Mouse (Mus musculus) liver, embryonic 11.5 days (tissue): ENCODE data around the gene Styx. TPM values are rescaled to one million over a fixed set of nuclear protein-coding genes. Genes with fewer than 3 reads are reported as not detected.

Source experiments
- ATAC-seq: fragments of 200-750 bp; cut with Nextera tagmentation; replicated peaks from 2 replicates; pipeline ENCODE4 v1.8.0; 2017; ENCODE audit warnings: moderate number of reproducible peaks, mild to moderate bottlenecking, moderate TSS enrichment, moderate library complexity; ENCODE audit not compliant: low FRiP score
- DNase-seq: peaks from one replicate; pipeline ENCODE4 v3.0.0-alpha.2; 2017; ENCODE audit warnings: low spot score
- H3K27ac ChIP-seq: fragments of 300-500 bp; sonication (generic); 2 replicates; pipeline ENCODE4 v1.5.1; 2014; ENCODE audit warnings: mild to moderate bottlenecking, low read depth, low read length, control low read depth
- H3K27me3 ChIP-seq: fragments of 300-500 bp; sonication (generic); replicated peaks from 2 replicates; pipeline ENCODE4 v1.6.1; 2014; ENCODE audit warnings: low read length, mixed read lengths; ENCODE audit not compliant: control insufficient read depth, insufficient read depth
- H3K36me3 ChIP-seq: fragments of 300-500 bp; sonication (generic); 2 replicates; pipeline ENCODE4 v1.6.1; 2014; ENCODE audit warnings: mild to moderate bottlenecking, low read length, moderate library complexity, mixed read lengths; ENCODE audit not compliant: control insufficient read depth, insufficient read depth
- H3K4me1 ChIP-seq: fragments of 300-500 bp; sonication (generic); replicated peaks from 2 replicates; pipeline ENCODE4 v1.6.1; 2014; ENCODE audit warnings: low read length, mixed read lengths; ENCODE audit not compliant: control insufficient read depth, insufficient read depth
- H3K4me2 ChIP-seq: fragments of 300-500 bp; sonication (generic); 2 replicates; pipeline ENCODE4 v1.6.1; 2014; ENCODE audit warnings: mild to moderate bottlenecking, control low read depth, moderate library complexity
- H3K4me3 ChIP-seq: fragments of 300-500 bp; sonication (generic); 2 replicates; pipeline ENCODE4 v1.5.1; 2014; ENCODE audit warnings: low read depth, low read length, control low read depth
- H3K9ac ChIP-seq: fragments of 300-500 bp; sonication (generic); 2 replicates; pipeline ENCODE4 v1.6.1; 2014; ENCODE audit warnings: low read depth, low read length, control low read depth
- H3K9me3 ChIP-seq: fragments of 300-500 bp; sonication (generic); 2 replicates; pipeline ENCODE4 v1.6.1; 2016; ENCODE audit warnings: low read length, inconsistent platforms, mixed read lengths; ENCODE audit not compliant: control insufficient read depth
- WGBS: fragments of 180-500 bp; shearing (Covaris S2); extraction: QIAGEN DNeasy Blood & Tissue Kit; methylation state at CpG from one replicate; pipeline ENCODE4 v1.1.7; 2014; 5-methylcytosine and 5-hydroxymethylcytosine counted together
- polyA plus RNA-seq: library from polyadenylated mRNA; unstranded; fragments of >200 nt; fragmentation: Nextera tagmentation; extraction: Ambion mirVana; gene quantifications from 2 replicates; pipeline ENCODE4 v1.2.1, GENCODE M21; 2014

The Styx gene
- polyA plus RNA-seq, 1 experiment from 2014 or later: 40.1 TPM

GRCm38 (mm10) chr14:45441291-45441690 lies 90.4 kb downstream of the Styx start:
- Histone ChIP-seq H3K9me3 (no peaks in the 10 kb centered on the region), H3K27me3 (no peaks in the 10 kb centered on the region), H3K4me1 (peaks cover 3% of the 10 kb centered on the region; the same call in 1 of the 2 replicates), H3K36me3 (no peaks in the 10 kb centered on the region), H3K4me2 (no peak overlapping the region), H3K27ac (no peak overlapping the region), H3K4me3 (no peak overlapping the region), H3K9ac (no peak overlapping the region)
- ATAC-seq: no peak
- WGBS: 73% methylated on average over 6 of the region's 6 CpGs
- DNase-seq: no peak

- no peaks in the 10 kb centered on the region for H3K36me3 ChIP-seq
- no peaks in the 10 kb centered on the region for H3K9me3 ChIP-seq
- no peak overlapping the region for H3K4me3 ChIP-seq
- no peak for DNase-seq
- no peak for ATAC-seq
- H3K4me2 ChIP-seq: no peak overlapping the region
- no peak overlapping the region for H3K9ac ChIP-seq
- 51% methylated on average over 12 of the region's 12 CpGs for WGBS
- H3K27ac ChIP-seq: no peak overlapping the region
- H3K27me3 ChIP-seq: no peaks in the 10 kb centered on the region
- peaks cover 3% of the 10 kb centered on the region; the same call in 1 of the 2 replicates for H3K4me1 ChIP-seq
Observed at GRCm38 (mm10) chr14:45442781-45443560, 92.1 kb downstream of the Styx start.

- DNase-seq (no peak), ATAC-seq (no peak)
- H3K4me1 ChIP-seq: peaks cover 3% of the 10 kb centered on the region; the same call in 1 of the 2 replicates
- H3K9ac ChIP-seq: no peak overlapping the region
- H3K27me3 ChIP-seq: no peaks in the 10 kb centered on the region
- H3K4me3 ChIP-seq: no peak overlapping the region
- H3K36me3 ChIP-seq: no peaks in the 10 kb centered on the region
- 57% methylated on average over 7 of the region's 7 CpGs for WGBS
- H3K4me2 ChIP-seq: no peak overlapping the region
- H3K27ac ChIP-seq: no peak overlapping the region
- no peaks in the 10 kb centered on the region for H3K9me3 ChIP-seq
Observed at GRCm38 (mm10) chr14:45444870-45445269, 94.0 kb downstream of the Styx start.

GRCm38 (mm10) chr14:45445445-45445844 lies 94.6 kb downstream of the Styx start:
- DNase-seq (no peak), ATAC-seq (peak; percentile 85)
- no peaks in the 10 kb centered on the region for H3K36me3 ChIP-seq
- WGBS: 53% methylated on average over 12 of the region's 12 CpGs
- H3K4me3 ChIP-seq: no peak overlapping the region
- H3K4me2 ChIP-seq: peak overlapping the region; percentile 20; the same call in 1 of the 2 replicates
- H3K9ac ChIP-seq: no peak overlapping the region
- peaks cover 3% of the 10 kb centered on the region; the same call in 1 of the 2 replicates for H3K4me1 ChIP-seq
- no peaks in the 10 kb centered on the region for H3K27me3 ChIP-seq
- no peaks in the 10 kb centered on the region for H3K9me3 ChIP-seq
- no peak overlapping the region for H3K27ac ChIP-seq

GRCm38 (mm10) chr14:45446777-45447176 lies 95.9 kb downstream of the Styx start:
- Histone ChIP-seq H3K4me2 (no peak overlapping the region), H3K27ac (no peak overlapping the region), H3K27me3 (no peaks in the 10 kb centered on the region), H3K4me3 (no peak overlapping the region), H3K9me3 (no peaks in the 10 kb centered on the region), H3K9ac (no peak overlapping the region), H3K36me3 (no peaks in the 10 kb centered on the region), H3K4me1 (peaks cover 7% of the 10 kb centered on the region)
- DNase-seq (no peak), ATAC-seq (no peak)
- WGBS: 77% methylated on average over 3 of the region's 3 CpGs

GRCm38 (mm10) chr14:45451090-45451489 lies 100.2 kb downstream of the Styx start:
- Histone ChIP-seq H3K9me3 (no peaks in the 10 kb centered on the region), H3K4me3 (no peak overlapping the region), H3K9ac (no peak overlapping the region), H3K27me3 (no peaks in the 10 kb centered on the region), H3K4me1 (peaks cover 24% of the 10 kb centered on the region), H3K36me3 (no peaks in the 10 kb centered on the region), H3K27ac (peak overlapping the region; percentile 11; the same call in 1 of the 2 replicates), H3K4me2 (no peak overlapping the region)
- 34% methylated on average over 2 of the region's 2 CpGs for WGBS
- peak; percentile 53; the same call in 1 of the 2 replicates for ATAC-seq
- no peak for DNase-seq

- H3K27ac ChIP-seq: peak overlapping the region; percentile 33; the same call in 1 of the 2 replicates
- no peaks in the 10 kb centered on the region for H3K36me3 ChIP-seq
- H3K27me3 ChIP-seq: no peaks in the 10 kb centered on the region
- no peak overlapping the region for H3K4me2 ChIP-seq
- H3K4me1 ChIP-seq: peaks cover 30% of the 10 kb centered on the region
- H3K4me3 ChIP-seq: no peak overlapping the region
- DNase-seq (no peak), ATAC-seq (no peak)
- 54% methylated on average over 4 of the region's 4 CpGs for WGBS
- no peaks in the 10 kb centered on the region for H3K9me3 ChIP-seq
- no peak overlapping the region for H3K9ac ChIP-seq
Observed at GRCm38 (mm10) chr14:45452148-45452547, 101.3 kb downstream of the Styx start.

GRCm38 (mm10) chr14:45452861-45453512 lies 102.1 kb downstream of the Styx start:
- Histone ChIP-seq H3K9ac (no peak overlapping the region), H3K36me3 (no peaks in the 10 kb centered on the region), H3K27ac (peak overlapping the region; percentile 54; the same call in 1 of the 2 replicates), H3K4me1 (peaks cover 31% of the 10 kb centered on the region), H3K27me3 (no peaks in the 10 kb centered on the region), H3K9me3 (no peaks in the 10 kb centered on the region), H3K4me3 (no peak overlapping the region), H3K4me2 (no peak overlapping the region; the same call in 1 of the 2 replicates)
- DNase-seq: no peak
- WGBS: 15% methylated on average over 11 of the region's 11 CpGs
- peak; percentile 71 for ATAC-seq
